Mouse (Mus musculus): ENCODE measurements around the gene Ggt5.

DNA sequence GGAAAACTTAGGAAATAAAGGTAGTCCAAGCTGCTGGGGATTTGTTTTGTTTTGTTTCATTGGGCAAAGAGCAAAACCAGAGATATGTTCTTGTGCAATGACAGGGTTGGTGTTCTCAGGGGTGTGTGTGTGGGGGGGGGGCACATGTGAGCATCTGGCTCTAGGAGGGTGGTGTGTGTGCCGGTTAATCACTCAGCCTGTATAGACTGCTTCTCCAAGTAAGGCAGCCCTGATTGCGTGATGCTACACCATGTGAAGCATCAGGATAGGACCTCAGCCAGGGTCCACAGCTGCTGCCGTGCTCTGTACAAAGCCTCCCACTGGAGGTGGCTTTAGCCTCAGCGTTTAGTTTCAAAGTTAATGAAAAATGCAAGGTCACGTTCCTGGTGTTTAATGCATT, 43.9 kb downstream of the Ggt5 start:
- no peak for TF ChIP-seq ZNF384 (IDR thresholded peaks at IDR 0.05; ENCODE audit: low read depth, low read length)
- TF ChIP-seq ZC3H11A (IDR thresholded peaks at IDR 0.05; ENCODE audit: borderline replicate concordance, low read depth, low read length) = no peak

Measured in ES-E14 (cell line).